Mouse (Mus musculus) G1E (cell line): ENCODE measurements around the gene Adarb2.

ENCODE experiments used
- CTCF ChIP-seq: IDR thresholded peaks from 2 replicates; pipeline ENCODE4 v1.5.1; 2012; ENCODE audit warnings: low read depth, low read length, inconsistent platforms, mixed read lengths
- GATA1 ChIP-seq: IDR thresholded peaks from 2 replicates; pipeline ENCODE4 v1.6.1; 2012; ENCODE audit warnings: borderline replicate concordance, low read length, inconsistent platforms, mixed read lengths
- POLR2AphosphoS5 ChIP-seq: IDR thresholded peaks from 2 replicates; pipeline ENCODE4 v1.6.1; 2012; ENCODE audit warnings: low read depth, low read length, inconsistent platforms; ENCODE audit not compliant: insufficient replicate concordance
- TAL1 ChIP-seq: conservative IDR thresholded peaks from 2 replicates; pipeline ENCODE4 v1.6.1; 2012; ENCODE audit warnings: low read depth, low read length, inconsistent platforms, mixed read lengths

GRCm38 (mm10) chr13:8203477-8203813 is 779 bp downstream of the Adarb2 start:
- no peak for TF ChIP-seq CTCF
- TF ChIP-seq TAL1: no peak
- TF ChIP-seq GATA1: no peak
- TF ChIP-seq POLR2AphosphoS5: no peak
